Mouse (Mus musculus): ENCODE measurements around the gene Calb2. TPM values are rescaled to one million over a fixed set of nuclear protein-coding genes. Genes with fewer than 3 reads are reported as not detected.

The Calb2 gene
- polyA plus RNA-seq, 1 experiment: not detected

GRCm38 (mm10) chr8:110162007-110162406 is 6.0 kb downstream of the Calb2 start:
- Histone ChIP-seq H3K27ac (replicated peaks; ENCODE audit: low read depth, low read length) (no peak overlapping the region), H3K4me1 (ENCODE audit: control insufficient read depth, insufficient read depth, insufficient read length, low read length) (no peaks in the 10 kb centered on the region), H3K4me3 (ENCODE audit: insufficient read depth, low read depth, low read length) (no peak overlapping the region)

DNA sequence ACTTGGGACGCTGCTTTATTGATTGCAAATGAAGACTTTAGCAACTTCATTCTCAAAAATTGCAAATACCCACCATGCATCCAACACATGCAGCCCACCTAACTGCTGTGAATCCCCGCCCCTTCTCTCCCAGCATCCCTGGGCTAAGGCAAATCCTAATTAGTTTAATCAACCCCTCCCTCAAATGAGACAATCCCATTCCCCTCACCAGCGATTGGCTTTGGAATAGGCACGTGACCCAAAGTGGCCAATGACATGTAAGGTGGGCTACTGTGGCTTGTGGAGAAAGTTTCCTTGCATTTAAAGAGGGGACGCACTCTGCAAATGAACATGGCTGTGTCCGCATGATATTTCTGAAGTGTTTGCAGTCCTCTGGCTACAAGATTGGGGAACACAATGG is 15.1 kb downstream of the Calb2 start:
- no peak overlapping the region for H3K27ac ChIP-seq (replicated peaks; ENCODE audit: low read depth, low read length)
- H3K4me3 ChIP-seq (ENCODE audit: insufficient read depth, low read depth, low read length): no peak overlapping the region
- H3K4me1 ChIP-seq (ENCODE audit: control insufficient read depth, insufficient read depth, insufficient read length, low read length): no peaks in the 10 kb centered on the region

DNA sequence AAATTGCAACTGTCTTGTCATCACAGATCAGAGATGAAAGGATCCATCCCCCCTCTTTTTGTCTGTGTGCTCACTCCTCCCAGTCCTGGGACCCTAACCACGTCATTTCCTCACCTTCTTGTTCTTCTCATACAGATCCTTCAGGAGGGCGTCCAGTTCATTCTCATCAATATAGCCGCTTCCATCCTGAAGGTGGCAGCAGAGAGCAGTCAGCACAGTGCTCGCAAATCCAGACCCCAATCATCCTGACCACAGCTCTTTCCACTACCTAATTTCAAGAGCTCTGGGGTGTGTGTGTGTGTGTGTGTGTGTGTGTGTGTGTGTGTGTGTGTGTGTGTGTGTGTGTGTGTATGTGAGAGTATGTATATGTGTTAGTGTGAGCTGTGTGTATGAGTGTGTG is 22.5 kb downstream of the Calb2 start:
- no peaks in the 10 kb centered on the region for H3K4me1 ChIP-seq (ENCODE audit: control insufficient read depth, insufficient read depth, insufficient read length, low read length)
- H3K4me3 ChIP-seq (ENCODE audit: insufficient read depth, low read depth, low read length): no peak overlapping the region
- no peak overlapping the region for H3K27ac ChIP-seq (replicated peaks; ENCODE audit: low read depth, low read length)

DNA sequence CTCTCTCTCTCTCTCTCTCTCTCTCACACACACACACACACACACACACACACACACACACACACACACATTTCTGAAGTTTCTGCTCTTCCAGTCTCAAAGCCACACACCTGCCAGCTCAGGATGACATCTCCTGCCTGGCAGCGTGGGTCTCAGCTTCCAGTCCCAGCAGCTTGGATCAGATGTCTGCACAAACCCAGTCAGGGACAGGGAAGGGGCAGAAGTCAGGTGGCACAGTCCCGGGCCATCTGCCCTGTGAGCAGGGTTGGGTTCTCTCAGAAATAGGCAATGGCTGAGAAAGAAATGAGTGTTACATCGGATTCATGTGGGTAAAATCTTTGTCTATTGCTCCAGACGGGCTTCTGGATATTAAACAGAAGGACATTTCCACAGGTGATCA is 27.2 kb downstream of the Calb2 start:
- no peak overlapping the region for H3K4me3 ChIP-seq (ENCODE audit: insufficient read depth, low read depth, low read length)
- no peaks in the 10 kb centered on the region for H3K4me1 ChIP-seq (ENCODE audit: control insufficient read depth, insufficient read depth, insufficient read length, low read length)
- H3K27ac ChIP-seq (replicated peaks; ENCODE audit: low read depth, low read length): no peak overlapping the region

- H3K4me3 ChIP-seq (ENCODE audit: insufficient read depth, low read depth, low read length): no peak overlapping the region
- no peaks in the 10 kb centered on the region for H3K4me1 ChIP-seq (ENCODE audit: control insufficient read depth, insufficient read depth, insufficient read length, low read length)
- no peak overlapping the region for H3K27ac ChIP-seq (replicated peaks; ENCODE audit: low read depth, low read length)
Measured at GRCm38 (mm10) chr8:110140156-110140555, 27.9 kb downstream of the Calb2 start.

DNA sequence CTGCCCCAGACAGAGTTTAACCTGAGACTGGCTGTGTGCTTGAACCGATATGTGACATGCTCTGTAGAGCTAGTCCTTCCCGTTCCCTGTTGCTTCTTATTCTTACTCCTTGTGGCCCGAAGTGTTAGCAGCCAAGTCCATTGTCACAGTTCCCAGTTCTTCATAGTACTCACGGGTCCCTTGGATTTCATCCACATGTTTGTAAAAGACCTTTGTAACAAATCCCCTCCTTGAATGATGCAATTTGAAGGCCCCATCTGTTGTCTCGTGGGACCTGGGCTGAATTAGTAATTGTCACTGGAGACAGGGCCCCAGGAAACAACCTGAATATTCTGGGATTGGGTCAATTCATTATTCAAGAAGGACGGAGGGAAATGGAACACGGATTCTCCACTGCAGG is 32.5 kb downstream of the Calb2 start:
- Histone ChIP-seq H3K4me1 (ENCODE audit: control insufficient read depth, insufficient read depth, insufficient read length, low read length) (no peaks in the 10 kb centered on the region), H3K4me3 (ENCODE audit: insufficient read depth, low read depth, low read length) (no peak overlapping the region), H3K27ac (replicated peaks; ENCODE audit: low read depth, low read length) (no peak overlapping the region)

DNA sequence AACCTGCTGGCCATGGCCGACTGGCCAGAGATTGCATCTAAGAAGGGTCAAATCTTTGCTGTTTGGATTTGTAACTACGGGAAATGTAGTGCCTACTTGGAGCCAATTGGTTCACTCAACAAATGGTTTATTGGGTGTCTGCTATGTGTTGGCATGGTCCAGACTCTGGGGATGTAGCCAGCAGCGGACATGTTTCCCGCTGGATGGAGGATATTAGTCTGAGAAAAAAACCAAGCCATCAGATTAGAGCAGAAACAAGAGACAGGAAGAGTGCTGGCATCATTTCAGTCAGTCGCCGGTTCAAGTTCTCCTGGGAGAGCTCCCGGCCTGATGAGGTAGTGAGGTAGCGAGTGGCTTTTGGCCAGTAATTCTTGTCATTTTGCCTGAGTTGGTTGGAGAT is 33.8 kb downstream of the Calb2 start:
- H3K27ac ChIP-seq (replicated peaks; ENCODE audit: low read depth, low read length): no peak overlapping the region
- no peaks in the 10 kb centered on the region for H3K4me1 ChIP-seq (ENCODE audit: control insufficient read depth, insufficient read depth, insufficient read length, low read length)
- H3K4me3 ChIP-seq (ENCODE audit: insufficient read depth, low read depth, low read length): no peak overlapping the region

- no peaks in the 10 kb centered on the region for H3K4me1 ChIP-seq (ENCODE audit: control insufficient read depth, insufficient read depth, insufficient read length, low read length)
- H3K4me3 ChIP-seq (ENCODE audit: insufficient read depth, low read depth, low read length): no peak overlapping the region
- no peak overlapping the region for H3K27ac ChIP-seq (replicated peaks; ENCODE audit: low read depth, low read length)
Measured at GRCm38 (mm10) chr8:110130537-110130936, 37.5 kb downstream of the Calb2 start.

DNA sequence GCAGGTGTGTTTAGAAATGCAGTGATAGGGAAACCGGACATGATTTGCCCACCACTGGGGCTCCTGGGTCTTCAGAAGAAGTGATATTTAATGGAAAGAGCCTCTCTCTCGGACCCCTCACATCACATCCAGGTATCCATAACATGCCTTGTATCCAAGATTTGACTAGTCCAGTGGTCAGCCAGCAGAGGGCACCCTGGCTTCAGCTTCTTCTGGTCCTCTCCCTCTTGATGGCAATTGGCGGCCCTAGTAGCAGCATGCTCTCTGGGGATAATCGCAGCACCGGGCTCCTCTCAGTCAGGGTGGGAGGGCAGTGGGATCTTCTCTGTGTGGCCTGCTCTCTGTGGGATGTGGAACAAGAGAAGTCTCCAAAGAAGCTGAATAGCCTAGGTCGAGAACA is 48.3 kb downstream of the Calb2 start:
- H3K4me3 ChIP-seq (ENCODE audit: insufficient read depth, low read depth, low read length): no peak overlapping the region
- no peak overlapping the region for H3K27ac ChIP-seq (replicated peaks; ENCODE audit: low read depth, low read length)

DNA sequence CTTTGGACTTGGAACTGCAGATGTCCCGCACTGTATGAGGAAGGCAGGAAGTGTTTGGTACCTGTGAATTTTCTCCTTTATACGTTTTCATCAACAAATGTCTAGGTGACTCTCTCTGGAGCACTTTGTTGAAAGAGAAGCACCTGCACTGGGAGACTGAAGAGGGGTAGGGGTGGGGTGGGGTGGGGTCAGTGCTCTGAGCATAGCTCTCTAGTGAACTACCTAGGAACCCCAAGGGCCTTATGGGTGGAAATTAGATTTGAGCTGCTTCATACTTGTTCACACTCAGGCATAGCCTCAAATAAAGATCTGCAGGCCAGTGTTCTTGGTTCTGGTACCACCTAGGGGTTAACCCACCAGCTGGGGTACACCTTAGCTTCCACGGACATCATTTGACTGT is 65.4 kb downstream of the Calb2 start, which contains the start of gene Gm17720:
Gene Gm17720, minus strand, starts transcription at position 101 of the 400 bp plus-strand sequence.
- Histone ChIP-seq H3K4me3 (ENCODE audit: insufficient read depth, low read depth, low read length) (no peak within 1 kb of the TSS), H3K4me1 (ENCODE audit: control insufficient read depth, insufficient read depth, insufficient read length, low read length) (no peaks in the 10 kb centered on the region), H3K27ac (replicated peaks; ENCODE audit: low read depth, low read length) (no peak within 1 kb of the TSS)

More for the DNA sequence above, 48.3 kb downstream of the Calb2 start:
- H3K4me1 ChIP-seq (ENCODE audit: control insufficient read depth, insufficient read depth, insufficient read length, low read length): no peaks in the 10 kb centered on the region

GRCm38 (mm10) chr8:110101676-110102075 is 66.3 kb downstream of the Calb2 start:
- Histone ChIP-seq H3K4me1 (ENCODE audit: control insufficient read depth, insufficient read depth, insufficient read length, low read length) (no peaks in the 10 kb centered on the region), H3K27ac (replicated peaks; ENCODE audit: low read depth, low read length) (no peak overlapping the region), H3K4me3 (ENCODE audit: insufficient read depth, low read depth, low read length) (no peak overlapping the region)

DNA sequence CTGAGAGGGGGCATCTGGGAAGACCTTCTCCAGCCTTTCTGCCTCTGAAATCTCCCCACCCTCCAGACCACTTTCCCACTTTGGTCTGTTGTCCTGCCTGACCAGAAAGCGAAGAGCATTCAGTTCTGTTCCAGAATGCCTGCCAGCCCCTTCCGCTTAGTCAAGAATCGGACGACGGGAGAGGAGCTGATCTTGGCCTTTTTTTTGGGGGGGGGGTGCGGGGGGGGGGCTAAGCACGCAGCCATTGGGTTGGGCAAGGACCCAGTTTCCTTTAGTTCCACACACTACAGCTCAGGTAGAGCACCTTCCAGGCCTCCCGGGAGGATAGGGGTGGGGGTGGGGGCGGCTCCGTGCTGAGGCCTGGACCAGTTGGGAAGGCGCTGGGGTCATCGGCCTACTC is 67.1 kb downstream of the Calb2 start, which contains the start of gene Gm21964:
Gene Gm21964, plus strand, starts transcription at position 301 of the 400 bp plus-strand sequence.
- H3K4me1 ChIP-seq (ENCODE audit: control insufficient read depth, insufficient read depth, insufficient read length, low read length): no peaks in the 10 kb centered on the region
- H3K4me3 ChIP-seq (ENCODE audit: insufficient read depth, low read depth, low read length): no peak within 1 kb of the TSS
- H3K27ac ChIP-seq (replicated peaks; ENCODE audit: low read depth, low read length): no peak within 1 kb of the TSS

DNA sequence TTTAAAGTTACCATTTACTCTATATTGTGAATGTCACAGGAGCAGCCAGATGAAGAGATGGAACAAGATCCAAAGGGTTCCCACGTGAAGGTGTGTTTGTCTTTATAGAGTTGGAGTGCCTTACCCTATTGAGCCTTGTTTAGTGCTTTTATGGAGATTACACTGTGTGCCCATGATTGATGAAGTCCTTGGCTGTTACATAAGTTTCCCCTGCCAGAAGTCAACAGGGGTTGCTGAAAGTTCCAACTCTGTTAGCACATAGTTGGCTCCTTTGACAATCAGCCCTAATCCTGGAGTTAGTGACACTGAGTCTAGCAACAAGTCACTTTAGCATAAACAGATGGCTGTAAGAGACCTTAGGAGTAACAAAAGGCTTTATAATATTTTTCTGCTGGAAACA is 76.1 kb downstream of the Calb2 start:
- Histone ChIP-seq H3K4me1 (ENCODE audit: control insufficient read depth, insufficient read depth, insufficient read length, low read length) (no peaks in the 10 kb centered on the region), H3K27ac (replicated peaks; ENCODE audit: low read depth, low read length) (no peak overlapping the region), H3K4me3 (ENCODE audit: insufficient read depth, low read depth, low read length) (no peak overlapping the region)

Other genes starting within 250 kb of the Calb2 start
- not detected in 2 replicates for gene Marveld3, start 206.0 kb downstream of the Calb2 start, polyA plus RNA-seq (2012; ENCODE audit: insufficient read depth, insufficient read length, missing spikeins)
- gene Tat, start 177.8 kb downstream of the Calb2 start, polyA plus RNA-seq (2012; ENCODE audit: insufficient read depth, insufficient read length, missing spikeins): 1.5 TPM in 1 of 2 replicates, not detected in the other
- gene Chst4, start 128.5 kb downstream of the Calb2 start, polyA plus RNA-seq (2012; ENCODE audit: insufficient read depth, insufficient read length, missing spikeins): not detected in 2 replicates
- gene Zfp612, start 88.5 kb downstream of the Calb2 start, polyA plus RNA-seq (2012; ENCODE audit: insufficient read depth, insufficient read length, missing spikeins): 1.7 and 1.8 TPM in 2 replicates
- not detected in 2 replicates for gene Gm21964, start 67.0 kb downstream of the Calb2 start, polyA plus RNA-seq (2012; ENCODE audit: insufficient read depth, insufficient read length, missing spikeins)
- not detected in 2 replicates for gene Gm17720, start 65.5 kb downstream of the Calb2 start, polyA plus RNA-seq (2012; ENCODE audit: insufficient read depth, insufficient read length, missing spikeins)
- 1.1 and 1.9 TPM in 2 replicates for gene Cmtr2, start 47.5 kb upstream of the Calb2 start, polyA plus RNA-seq (2012; ENCODE audit: insufficient read depth, insufficient read length, missing spikeins)
- 0.08 TPM in 1 of 2 replicates, not detected in the other for gene Hydin, start 98.8 kb upstream of the Calb2 start, polyA plus RNA-seq (2012; ENCODE audit: insufficient read depth, insufficient read length, missing spikeins)

Measured in brown adipose tissue, adult 24 weeks (tissue).